In genomic region chr7:108814593-108815215, GRCm38 (mm10) we compare ENCODE assay signal across 12 mouse cellular contexts. TPM values are rescaled to one million over a fixed set of nuclear protein-coding genes. Genes with fewer than 3 reads are reported as not detected.
A peak's percentile ranks its signal among the peaks of the same experiment; 100 is the strongest.
DNase-seq lines count a peak whose midpoint lies in the region; ATAC-seq and TF ChIP-seq lines count a peak whose summit lies in the region.
"Not testable (repeated sequence)": the region's sequence is repeated elsewhere in the genome, so short reads cannot be mapped to it uniquely, and the experiment has no call there.
"Had no signal": no experiment of that assay in that cellular context is flagged by ENCODE, and none has a peak within 500 bp of the region (broad histone marks: within the 10 kb centered on the region; RNA-seq: fewer than 3 reads in every experiment).

No protein-coding gene starts in this region.

- H3K4me3 ChIP-seq in E14TG2a.4 (replicated peaks; ENCODE audit: low read length); heart, postnatal 0 days (ENCODE audit: low read depth, low read length); midbrain, embryonic 16.5 days (ENCODE audit: low read depth, low read length): not testable (repeated sequence)

- H3K9me3 ChIP-seq in E14TG2a.4 (ENCODE audit: low read length) = peaks cover 15% of the 10 kb centered on the region
- not testable (repeated sequence) for H3K9me3 ChIP-seq in heart, postnatal 0 days (replicated peaks; ENCODE audit: control insufficient read depth, low read length); midbrain, embryonic 16.5 days (replicated peaks; ENCODE audit: control insufficient read depth, low read length, poor library complexity, severe bottlenecking)

- not testable (repeated sequence) for TF ChIP-seq POLR2A in brain, embryonic 14.5 days (IDR thresholded peaks at IDR 0.05; ENCODE audit: borderline replicate concordance, extremely low read depth, insufficient read depth, insufficient read length, poor library complexity, severe bottlenecking)

- not testable (repeated sequence) for H3K36me3 ChIP-seq in E14TG2a.4 (ENCODE audit: insufficient read depth, low read length); heart, postnatal 0 days (replicated peaks; ENCODE audit: control insufficient read depth, insufficient read depth, low read length); midbrain, embryonic 16.5 days (ENCODE audit: control insufficient read depth, insufficient read depth, low read length); splenic B cell, adult 2 months (ENCODE audit: control insufficient read depth, insufficient read depth, low read length, poor library complexity, severe bottlenecking)

- peak; percentile 63 for TF ChIP-seq CTCF in E14TG2a.4 (conservative IDR thresholded peaks at IDR 0.05; ENCODE audit: low read length)
- peak; percentile 62; the same call in 1 of the 2 replicates for TF ChIP-seq CTCF in brain, embryonic 14.5 days (IDR thresholded peaks at IDR 0.05; ENCODE audit: borderline replicate concordance, extremely low read depth, insufficient read depth, insufficient read length)
- TF ChIP-seq CTCF in heart, postnatal 0 days (IDR thresholded peaks at IDR 0.05; ENCODE audit: low read depth) = peak; percentile 58

- not testable (repeated sequence) for H3K4me2 ChIP-seq in heart, postnatal 0 days (ENCODE audit: low read depth, low read length); midbrain, embryonic 16.5 days (ENCODE audit: low read length)

- TF ChIP-seq EP300 in heart, postnatal 0 days (IDR thresholded peaks at IDR 0.05; ENCODE audit: low read depth) = not testable (repeated sequence)

- DNase-seq in brain, embryonic 14.5 days (ENCODE audit: low read depth) = peak; percentile 74
- peak; percentile 20 for DNase-seq in embryo, embryonic 9.5 days (ENCODE audit: extremely low spot score)
- peak; percentile 39 for DNase-seq in heart, postnatal 0 days (ENCODE audit: low spot score)
- DNase-seq in kidney, postnatal 10 days = peak; percentile 31
- peak; percentile 3 for DNase-seq in liver
- peak; percentile 60 for DNase-seq in splenic B cell, adult 2 months (ENCODE audit: low read depth, low spot score)

- not testable (repeated sequence) for H3K4me1 ChIP-seq in E14TG2a.4 (replicated peaks; ENCODE audit: low read depth, low read length); heart, postnatal 0 days (ENCODE audit: control insufficient read depth, insufficient read depth); midbrain, embryonic 16.5 days (ENCODE audit: control insufficient read depth, insufficient read depth, low read length)

- ATAC-seq in heart, postnatal 0 days (ENCODE audit: insufficient read depth, low read depth) = not testable (repeated sequence)
- 0 out of 2 replicates have a peak, but pooled peaks have one; percentile 48 for ATAC-seq in midbrain, embryonic 16.5 days

- not testable (repeated sequence) for H3K9ac ChIP-seq in heart, postnatal 0 days (replicated peaks; ENCODE audit: low read depth, low read length); midbrain, embryonic 16.5 days (ENCODE audit: low read depth, low read length)

- not testable (repeated sequence) for H3K27ac ChIP-seq in heart, postnatal 0 days (ENCODE audit: low read depth); midbrain, embryonic 16.5 days (ENCODE audit: low read length)

- 45% methylated on average over 5 of the region's 5 CpGs for WGBS in heart, postnatal 0 days
- 56% methylated on average over 5 of the region's 5 CpGs for WGBS in midbrain, embryonic 16.5 days

- H3K27me3 ChIP-seq in E14TG2a.4 (ENCODE audit: insufficient read depth, low read length); heart, postnatal 0 days (ENCODE audit: control insufficient read depth, insufficient read depth, low read length); midbrain, embryonic 16.5 days (ENCODE audit: control insufficient read depth, insufficient read depth, low read depth, low read length); splenic B cell, adult 2 months (ENCODE audit: control insufficient read depth, insufficient read depth, low read length, poor library complexity, severe bottlenecking): not testable (repeated sequence)

RNA-seq across cellular contexts. Expression of gene Olfr514, which starts 11.1 kb away (rescaled TPM):
- not detected in 2 replicates for polyA plus RNA-seq in brain, embryonic 14.5 days (2012; rRNA removed)
- not detected in 2 replicates for total RNA-seq in heart, postnatal 0 days (2014; rRNA removed; ENCODE audit: low replicate concordance)
- polyA plus RNA-seq in heart, postnatal 0 days (2015; fragmentation: Nextera tagmentation; extraction: Ambion mirVana) = not detected in 2 replicates
- not detected in 2 replicates for polyA plus RNA-seq in midbrain, embryonic 16.5 days (2015; fragmentation: Nextera tagmentation; extraction: Ambion mirVana)
- polyA plus RNA-seq: embryonic facial prominence, embryonic 13.5 days; gonadal fat pad, adult 2 months; kidney, embryonic 16.5 days; lung, embryonic 16.5 days had no signal

RNA-seq across cellular contexts. Expression of gene Olfr516, which starts 35.6 kb away (rescaled TPM):
- polyA plus RNA-seq in brain, embryonic 14.5 days (2012; rRNA removed) = not detected in 2 replicates
- not detected in 2 replicates for total RNA-seq in heart, postnatal 0 days (2014; rRNA removed; ENCODE audit: low replicate concordance)
- polyA plus RNA-seq in heart, postnatal 0 days (2015; fragmentation: Nextera tagmentation; extraction: Ambion mirVana) = not detected in 2 replicates
- not detected in 2 replicates for polyA plus RNA-seq in midbrain, embryonic 16.5 days (2015; fragmentation: Nextera tagmentation; extraction: Ambion mirVana)
- polyA plus RNA-seq: embryonic facial prominence, embryonic 13.5 days; gonadal fat pad, adult 2 months; kidney, embryonic 16.5 days; lung, embryonic 16.5 days had no signal

RNA-seq across cellular contexts. Expression of gene Olfr517, which starts 57.5 kb away (rescaled TPM):
- not detected in 2 replicates for polyA plus RNA-seq in brain, embryonic 14.5 days (2012; rRNA removed)
- not detected in 2 replicates for total RNA-seq in heart, postnatal 0 days (2014; rRNA removed; ENCODE audit: low replicate concordance)
- not detected in 2 replicates for polyA plus RNA-seq in heart, postnatal 0 days (2015; fragmentation: Nextera tagmentation; extraction: Ambion mirVana)
- polyA plus RNA-seq in midbrain, embryonic 16.5 days (2015; fragmentation: Nextera tagmentation; extraction: Ambion mirVana) = not detected in 2 replicates
- polyA plus RNA-seq: embryonic facial prominence, embryonic 13.5 days; gonadal fat pad, adult 2 months; kidney, embryonic 16.5 days; lung, embryonic 16.5 days had no signal

Comparison
In these comparisons a context has a peak if more than half of its experiments do, and no peak if none do; other contexts are left out.
1. DNase-seq: peak in every context shown above with its lines; median percentile 74 in brain, embryonic 14.5 days; 60 in splenic B cell, adult 2 months; 39 in heart, postnatal 0 days; 31 in kidney, postnatal 10 days; 20 in embryo, embryonic 9.5 days; 3 in liver.